Mouse (Mus musculus): ENCODE measurements at regions not wholly inside any gene's neighbourhood (a gene's known extent, or its start where the extent isn't known, plus 50 kb on each side); places are given as distances from the start of the nearest gene placed in this dataset.

DNA sequence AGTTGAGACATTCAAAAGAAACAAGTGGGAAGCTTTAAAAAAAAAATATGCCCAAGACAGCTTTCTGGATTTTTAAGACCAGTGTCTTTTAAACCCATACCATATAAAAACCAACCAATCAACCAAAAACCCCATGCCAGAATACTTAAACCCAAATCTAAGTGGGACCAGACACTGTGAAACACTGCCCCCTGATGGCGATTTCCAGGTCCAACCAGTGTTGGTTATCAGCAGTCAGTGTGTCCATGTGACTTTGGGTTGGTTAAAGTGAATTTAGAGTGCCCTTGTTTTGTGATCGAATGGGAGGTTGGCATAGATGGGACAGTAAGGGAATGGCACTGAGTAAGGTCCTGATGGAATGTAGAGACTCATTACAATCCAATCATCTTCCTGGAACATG is 152.2 kb downstream of the Ibtk start:
- Histone ChIP-seq H3K4me3 (ENCODE audit: low read depth, low read length) (no peak overlapping the region), H3K9ac (ENCODE audit: low read length) (no peak overlapping the region), H3K27me3 (ENCODE audit: control insufficient read depth, insufficient read depth, low read length) (no peaks in the 10 kb centered on the region), H3K4me2 (ENCODE audit: low read depth, severe bottlenecking) (no peak overlapping the region), H3K4me1 (ENCODE audit: control insufficient read depth, insufficient read depth, low read length) (no peaks in the 10 kb centered on the region), H3K27ac (replicated peaks; ENCODE audit: low read depth, low read length) (no peak overlapping the region), H3K9me3 (ENCODE audit: control insufficient read depth, low read length) (no peaks in the 10 kb centered on the region), H3K36me3 (ENCODE audit: control insufficient read depth, insufficient read depth, low read length) (no peaks in the 10 kb centered on the region)
- ATAC-seq (ENCODE audit: insufficient number of reproducible peaks, low FRiP score, low TSS enrichment, low read depth) (no peak), DNase-seq (ENCODE audit: low spot score) (no peak)
- 38% methylated on average over 2 of the region's 2 CpGs for WGBS

DNA sequence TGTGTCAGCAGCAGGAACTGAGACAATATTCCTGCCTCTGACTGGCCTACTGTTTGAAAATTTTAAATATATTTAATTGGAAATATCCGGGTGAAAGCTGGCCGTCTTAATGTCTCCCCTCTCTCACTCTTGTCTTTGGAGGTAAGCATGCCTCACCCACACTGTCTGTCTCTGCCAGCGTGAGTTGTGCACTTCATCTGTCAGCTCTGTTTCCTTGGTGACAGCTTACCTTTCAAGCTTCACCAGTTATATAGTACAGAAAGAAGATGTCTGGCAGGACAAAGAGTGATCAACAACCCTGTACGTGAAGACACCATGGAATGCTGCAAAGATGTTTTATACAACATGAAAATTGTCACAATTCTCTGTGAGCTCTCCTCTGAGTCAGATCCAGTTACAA is 155.3 kb downstream of the Ibtk start:
- Histone ChIP-seq H3K9me3 (ENCODE audit: control insufficient read depth, low read length) (no peaks in the 10 kb centered on the region), H3K4me2 (ENCODE audit: low read depth, severe bottlenecking) (no peak overlapping the region), H3K9ac (ENCODE audit: low read length) (no peak overlapping the region), H3K27ac (replicated peaks; ENCODE audit: low read depth, low read length) (no peak overlapping the region), H3K4me1 (ENCODE audit: control insufficient read depth, insufficient read depth, low read length) (no peaks in the 10 kb centered on the region), H3K36me3 (ENCODE audit: control insufficient read depth, insufficient read depth, low read length) (no peaks in the 10 kb centered on the region), H3K27me3 (ENCODE audit: control insufficient read depth, insufficient read depth, low read length) (no peaks in the 10 kb centered on the region), H3K4me3 (ENCODE audit: low read depth, low read length) (no peak overlapping the region)
- no peak for DNase-seq (ENCODE audit: low spot score)
- no peak for ATAC-seq (ENCODE audit: insufficient number of reproducible peaks, low FRiP score, low TSS enrichment, low read depth)
- WGBS: 81% methylated on average over 4 of the region's 4 CpGs

DNA sequence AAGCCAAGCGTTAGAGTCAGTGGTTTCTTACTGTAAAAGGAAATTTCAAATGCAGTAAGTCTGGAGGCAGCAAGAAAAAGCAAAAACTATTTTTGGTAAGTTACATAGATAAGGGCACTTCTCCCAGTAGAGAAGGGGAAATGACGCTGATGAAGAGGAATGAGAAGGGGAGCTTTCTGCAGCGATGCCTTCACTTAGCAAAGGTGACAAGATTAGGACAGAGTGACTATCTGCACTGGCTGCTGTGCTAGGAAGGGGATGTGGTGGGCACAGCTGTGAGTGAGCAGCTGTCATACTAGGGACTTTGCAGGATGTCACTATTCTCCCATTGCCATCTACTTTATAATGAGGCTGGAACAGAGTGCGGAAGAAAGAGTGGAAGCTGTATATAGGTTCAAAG is 156.5 kb downstream of the Ibtk start:
- Histone ChIP-seq H3K4me1 (ENCODE audit: control insufficient read depth, insufficient read depth, low read length) (no peaks in the 10 kb centered on the region), H3K4me2 (ENCODE audit: low read depth, severe bottlenecking) (no peak overlapping the region), H3K4me3 (ENCODE audit: low read depth, low read length) (no peak overlapping the region), H3K27me3 (ENCODE audit: control insufficient read depth, insufficient read depth, low read length) (no peaks in the 10 kb centered on the region), H3K9ac (ENCODE audit: low read length) (no peak overlapping the region), H3K36me3 (ENCODE audit: control insufficient read depth, insufficient read depth, low read length) (no peaks in the 10 kb centered on the region), H3K9me3 (ENCODE audit: control insufficient read depth, low read length) (no peaks in the 10 kb centered on the region), H3K27ac (replicated peaks; ENCODE audit: low read depth, low read length) (no peak overlapping the region)
- ATAC-seq (ENCODE audit: insufficient number of reproducible peaks, low FRiP score, low TSS enrichment, low read depth): no peak
- no peak for DNase-seq (ENCODE audit: low spot score)
- 89% methylated on average over 4 of the region's 4 CpGs for WGBS

DNA sequence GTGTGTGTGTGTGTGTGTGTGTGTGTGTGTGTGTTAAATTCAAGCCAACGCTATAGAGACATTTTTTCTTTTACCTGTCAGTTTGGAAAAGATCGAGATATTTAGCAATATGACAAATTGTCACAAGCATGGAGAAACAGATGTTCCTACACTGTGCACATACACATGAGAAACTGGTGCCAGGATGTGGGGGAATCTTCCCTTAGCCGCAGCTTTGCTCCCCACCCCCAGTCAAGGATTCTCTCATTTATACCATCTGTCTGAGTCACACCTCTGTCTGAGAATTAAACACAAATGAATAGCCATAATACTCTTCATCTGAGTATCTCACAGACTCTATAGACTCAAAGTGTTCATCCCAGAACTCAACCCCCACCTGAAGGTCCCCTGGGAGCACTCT is 159.9 kb downstream of the Ibtk start:
- Histone ChIP-seq H3K9ac (ENCODE audit: low read length) (no peak overlapping the region), H3K4me1 (ENCODE audit: control insufficient read depth, insufficient read depth, low read length) (no peaks in the 10 kb centered on the region), H3K27ac (replicated peaks; ENCODE audit: low read depth, low read length) (no peak overlapping the region), H3K4me2 (ENCODE audit: low read depth, severe bottlenecking) (no peak overlapping the region), H3K9me3 (ENCODE audit: control insufficient read depth, low read length) (no peaks in the 10 kb centered on the region), H3K36me3 (ENCODE audit: control insufficient read depth, insufficient read depth, low read length) (no peaks in the 10 kb centered on the region), H3K4me3 (ENCODE audit: low read depth, low read length) (no peak overlapping the region), H3K27me3 (ENCODE audit: control insufficient read depth, insufficient read depth, low read length) (no peaks in the 10 kb centered on the region)
- ATAC-seq (ENCODE audit: insufficient number of reproducible peaks, low FRiP score, low TSS enrichment, low read depth): no peak
- DNase-seq (ENCODE audit: low spot score): no peak
- 87% methylated on average over 3 of the region's 3 CpGs for WGBS

DNA sequence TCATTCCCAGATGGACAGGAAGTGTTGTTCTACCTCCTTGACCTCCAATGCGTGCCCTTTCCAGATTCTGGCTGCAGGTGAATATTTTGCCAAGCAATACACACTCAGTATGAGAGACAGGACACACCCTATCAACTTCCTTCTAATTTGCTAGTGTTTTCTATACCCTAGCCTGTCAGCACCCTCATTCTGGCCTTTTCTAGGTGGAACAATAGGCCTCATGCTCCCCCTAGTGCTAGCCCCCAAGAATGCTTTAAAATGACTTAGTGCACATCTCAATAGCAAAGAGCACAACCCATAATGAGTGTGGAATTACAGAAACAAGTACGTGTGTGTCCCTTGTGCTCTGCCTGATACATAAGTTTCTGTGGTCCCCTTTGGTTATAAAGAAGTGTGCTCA is 161.1 kb downstream of the Ibtk start:
- Histone ChIP-seq H3K27me3 (ENCODE audit: control insufficient read depth, insufficient read depth, low read length) (no peaks in the 10 kb centered on the region), H3K4me1 (ENCODE audit: control insufficient read depth, insufficient read depth, low read length) (no peaks in the 10 kb centered on the region), H3K4me2 (ENCODE audit: low read depth, severe bottlenecking) (no peak overlapping the region), H3K27ac (replicated peaks; ENCODE audit: low read depth, low read length) (no peak overlapping the region), H3K36me3 (ENCODE audit: control insufficient read depth, insufficient read depth, low read length) (no peaks in the 10 kb centered on the region), H3K9me3 (ENCODE audit: control insufficient read depth, low read length) (no peaks in the 10 kb centered on the region), H3K9ac (ENCODE audit: low read length) (no peak overlapping the region), H3K4me3 (ENCODE audit: low read depth, low read length) (no peak overlapping the region)
- DNase-seq (ENCODE audit: low spot score) (no peak), ATAC-seq (ENCODE audit: insufficient number of reproducible peaks, low FRiP score, low TSS enrichment, low read depth) (peak; percentile 35; the same call in 1 of the 2 replicates)
- WGBS: 48% methylated on average over 2 of the region's 2 CpGs

DNA sequence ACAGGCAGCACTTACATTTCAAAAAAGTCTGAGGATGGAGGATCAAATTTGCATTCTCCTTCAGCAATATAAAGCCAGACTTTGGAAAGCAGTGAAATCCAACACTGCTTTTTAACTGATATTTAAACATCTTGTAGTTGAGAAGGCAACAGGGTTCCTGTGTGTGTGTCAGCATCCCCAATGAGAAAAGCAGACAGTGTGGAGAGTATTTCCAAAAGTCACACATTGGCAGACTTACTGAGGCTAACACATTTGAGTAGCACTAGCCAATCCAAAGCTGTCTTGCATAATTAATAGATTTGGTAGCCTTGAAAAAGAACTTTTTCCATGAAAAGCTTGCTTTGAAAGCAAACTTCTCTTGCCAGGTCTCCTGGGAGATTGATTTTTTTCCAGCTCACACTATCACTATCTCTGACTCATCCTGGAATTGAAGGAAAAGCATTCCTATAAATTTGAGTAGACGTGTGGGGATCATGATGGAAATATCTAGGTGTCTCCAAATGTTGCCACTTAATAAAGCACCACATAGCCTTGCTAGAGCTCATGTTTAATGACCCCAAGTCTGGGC is 168.0 kb downstream of the Ibtk start:
- H3K27ac ChIP-seq (replicated peaks; ENCODE audit: low read depth, low read length): no peak overlapping the region
- no peak overlapping the region for H3K4me2 ChIP-seq (ENCODE audit: low read depth, severe bottlenecking)
- 79% methylated on average over 1 of the region's 1 CpGs for WGBS
- H3K9me3 ChIP-seq (ENCODE audit: control insufficient read depth, low read length): no peaks in the 10 kb centered on the region
- H3K27me3 ChIP-seq (ENCODE audit: control insufficient read depth, insufficient read depth, low read length): no peaks in the 10 kb centered on the region
- no peaks in the 10 kb centered on the region for H3K4me1 ChIP-seq (ENCODE audit: control insufficient read depth, insufficient read depth, low read length)
- no peak overlapping the region for H3K4me3 ChIP-seq (ENCODE audit: low read depth, low read length)
- ATAC-seq (ENCODE audit: insufficient number of reproducible peaks, low FRiP score, low TSS enrichment, low read depth) (no peak), DNase-seq (ENCODE audit: low spot score) (no peak)
- H3K36me3 ChIP-seq (ENCODE audit: control insufficient read depth, insufficient read depth, low read length): no peaks in the 10 kb centered on the region
- H3K9ac ChIP-seq (ENCODE audit: low read length): no peak overlapping the region

DNA sequence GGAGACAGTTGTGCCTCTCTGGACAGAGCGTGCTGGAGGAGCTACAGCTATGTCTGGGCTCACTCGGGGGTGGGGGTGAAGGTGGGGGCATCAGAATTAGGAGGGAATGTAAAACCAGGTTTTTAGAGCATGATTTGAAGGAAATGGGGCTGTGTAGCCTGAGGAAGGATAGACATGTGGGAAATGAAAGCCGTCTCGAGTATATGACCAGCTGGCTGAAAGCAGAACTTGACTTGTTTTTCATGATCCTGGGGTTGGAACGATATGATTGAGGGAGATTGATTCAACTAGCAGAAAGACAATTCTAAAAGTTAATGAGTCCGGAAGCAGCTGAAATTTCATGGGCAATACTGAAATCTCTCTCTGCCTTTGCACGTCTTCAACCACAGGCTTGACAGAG is 171.3 kb downstream of the Ibtk start:
- ATAC-seq (ENCODE audit: insufficient number of reproducible peaks, low FRiP score, low TSS enrichment, low read depth) (no peak), DNase-seq (ENCODE audit: low spot score) (no peak)
- H3K9ac ChIP-seq (ENCODE audit: low read length): no peak overlapping the region
- no peak overlapping the region for H3K27ac ChIP-seq (replicated peaks; ENCODE audit: low read depth, low read length)
- H3K36me3 ChIP-seq (ENCODE audit: control insufficient read depth, insufficient read depth, low read length): no peaks in the 10 kb centered on the region
- no peaks in the 10 kb centered on the region for H3K27me3 ChIP-seq (ENCODE audit: control insufficient read depth, insufficient read depth, low read length)
- no peak overlapping the region for H3K4me2 ChIP-seq (ENCODE audit: low read depth, severe bottlenecking)
- H3K9me3 ChIP-seq (ENCODE audit: control insufficient read depth, low read length): no peaks in the 10 kb centered on the region
- H3K4me3 ChIP-seq (ENCODE audit: low read depth, low read length): no peak overlapping the region
- no peaks in the 10 kb centered on the region for H3K4me1 ChIP-seq (ENCODE audit: control insufficient read depth, insufficient read depth, low read length)
- 86% methylated on average over 7 of the region's 7 CpGs for WGBS

DNA sequence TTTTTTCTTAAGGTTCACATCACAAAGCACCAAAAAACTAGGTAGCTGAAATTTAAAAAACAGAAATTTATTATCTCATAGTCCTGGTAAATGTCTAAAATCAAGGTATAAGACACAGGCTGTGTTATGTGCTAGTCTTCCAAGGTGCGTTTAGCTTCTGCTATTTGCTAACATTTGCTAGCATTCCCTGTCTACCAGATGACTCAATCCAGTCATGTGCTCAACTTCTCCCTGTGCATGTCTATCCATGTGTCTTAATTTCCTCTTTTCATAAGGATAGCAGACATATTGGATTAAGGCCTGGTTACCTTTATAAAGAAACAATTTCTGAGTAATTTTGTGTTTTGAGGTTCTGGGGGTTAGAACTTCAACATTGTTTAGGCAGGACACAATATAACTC is 171.8 kb downstream of the Ibtk start:
- Histone ChIP-seq H3K27ac (replicated peaks; ENCODE audit: low read depth, low read length) (no peak overlapping the region), H3K4me1 (ENCODE audit: control insufficient read depth, insufficient read depth, low read length) (no peaks in the 10 kb centered on the region), H3K9ac (ENCODE audit: low read length) (no peak overlapping the region), H3K9me3 (ENCODE audit: control insufficient read depth, low read length) (no peaks in the 10 kb centered on the region), H3K36me3 (ENCODE audit: control insufficient read depth, insufficient read depth, low read length) (no peaks in the 10 kb centered on the region), H3K27me3 (ENCODE audit: control insufficient read depth, insufficient read depth, low read length) (no peaks in the 10 kb centered on the region), H3K4me2 (ENCODE audit: low read depth, severe bottlenecking) (no peak overlapping the region), H3K4me3 (ENCODE audit: low read depth, low read length) (no peak overlapping the region)
- no peak for DNase-seq (ENCODE audit: low spot score)
- no peak for ATAC-seq (ENCODE audit: insufficient number of reproducible peaks, low FRiP score, low TSS enrichment, low read depth)
- 94% methylated on average over 1 of the region's 1 CpGs for WGBS

DNA sequence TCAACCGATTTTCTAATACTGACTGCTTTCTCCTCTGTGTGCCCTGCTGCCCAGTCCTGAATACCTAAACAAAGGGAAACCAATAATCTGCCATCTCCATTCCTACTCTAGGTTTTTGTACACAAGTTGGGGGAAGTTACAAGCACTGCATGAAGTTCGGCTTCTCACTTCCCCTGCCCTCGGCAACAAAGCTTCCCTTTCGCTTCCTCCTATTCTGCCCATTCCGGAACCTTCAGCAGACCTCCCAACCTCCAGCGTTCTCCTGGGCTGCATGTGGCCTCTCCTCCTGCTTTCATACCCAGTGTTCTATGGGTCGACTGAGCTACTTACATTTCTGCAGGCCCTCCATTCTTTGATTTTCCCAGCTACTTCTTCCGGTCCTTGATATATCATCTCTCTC is 180.3 kb downstream of the Ibtk start:
- no peak for DNase-seq (ENCODE audit: low spot score)
- H3K27me3 ChIP-seq (ENCODE audit: control insufficient read depth, insufficient read depth, low read length): no peaks in the 10 kb centered on the region
- no peak for ATAC-seq (ENCODE audit: insufficient number of reproducible peaks, low FRiP score, low TSS enrichment, low read depth)
- no peak overlapping the region for H3K27ac ChIP-seq (replicated peaks; ENCODE audit: low read depth, low read length)
- H3K9me3 ChIP-seq (ENCODE audit: control insufficient read depth, low read length): no peaks in the 10 kb centered on the region
- H3K4me3 ChIP-seq (ENCODE audit: low read depth, low read length): no peak overlapping the region
- WGBS: 85% methylated on average over 8 of the region's 8 CpGs
- no peak overlapping the region for H3K4me2 ChIP-seq (ENCODE audit: low read depth, severe bottlenecking)
- no peaks in the 10 kb centered on the region for H3K4me1 ChIP-seq (ENCODE audit: control insufficient read depth, insufficient read depth, low read length)
- no peaks in the 10 kb centered on the region for H3K36me3 ChIP-seq (ENCODE audit: control insufficient read depth, insufficient read depth, low read length)
- no peak overlapping the region for H3K9ac ChIP-seq (ENCODE audit: low read length)

Measured in limb, embryonic 11.5 days (tissue).